Mouse (Mus musculus) small intestine, adult 2 months (tissue): ENCODE measurements at regions not wholly inside any gene's neighbourhood (a gene's known extent, or its start where the extent isn't known, plus 50 kb on each side); places are given as distances from the start of the nearest gene placed in this dataset.

ENCODE experiments used
- CTCF ChIP-seq: fragments of 200-500 bp; IDR thresholded peaks from 2 replicates; pipeline ENCODE4 v1.5.1; 2012; ENCODE audit warnings: low read depth, mild to moderate bottlenecking, control low read depth, inconsistent platforms, low read length, moderate library complexity, mixed read lengths; ENCODE audit not compliant: insufficient replicate concordance, insufficient read length; ENCODE audit errors: extremely low read depth
- POLR2A ChIP-seq: fragments of 200-500 bp; IDR thresholded peaks from 2 replicates; pipeline ENCODE4 v1.6.1; 2012; ENCODE audit warnings: low read depth, mild to moderate bottlenecking, control low read depth, inconsistent platforms, low read length, moderate library complexity

- no peak for TF ChIP-seq CTCF
- no peak for TF ChIP-seq POLR2A
These were observed 200.4 kb upstream of the S100g start for GRCm38 (mm10) chrX:163164810-163165209.
